Mouse (Mus musculus) cerebellum, adult 2 months (tissue): Measurements from ENCODE around the gene Rps8.

Experiments used
- CTCF ChIP-seq: fragments of 200-500 bp; IDR thresholded peaks from 2 replicates; pipeline ENCODE4 v1.5.1; 2011; ENCODE audit warnings: low read depth, mild to moderate bottlenecking, control low read depth, low read length, moderate library complexity, borderline replicate concordance; ENCODE audit not compliant: insufficient read depth
- POLR2A ChIP-seq: fragments of 200-500 bp; IDR thresholded peaks from 2 replicates; pipeline ENCODE4 v1.6.1; 2011; ENCODE audit warnings: low read length, control low read depth, borderline replicate concordance; ENCODE audit not compliant: insufficient read depth

GRCm38 (mm10) chr4:117155792-117156355 lies at the start of gene Rps8:
- TF ChIP-seq CTCF (no peak), POLR2A (peak; percentile 98)
